Mouse (Mus musculus) spleen, embryonic (tissue): ENCODE measurements at regions not wholly inside any gene's neighbourhood (a gene's known extent, or its start where the extent isn't known, plus 50 kb on each side); places are given as distances from the start of the nearest gene placed in this dataset.

Experiments
- CTCF ChIA-PET: fragments of 350-600 bp; sonication (Branson Sonifier 250); formaldehyde crosslinking; loops from one replicate; lab custom pipeline; 2022; lab: Charles Lee

DNA sequence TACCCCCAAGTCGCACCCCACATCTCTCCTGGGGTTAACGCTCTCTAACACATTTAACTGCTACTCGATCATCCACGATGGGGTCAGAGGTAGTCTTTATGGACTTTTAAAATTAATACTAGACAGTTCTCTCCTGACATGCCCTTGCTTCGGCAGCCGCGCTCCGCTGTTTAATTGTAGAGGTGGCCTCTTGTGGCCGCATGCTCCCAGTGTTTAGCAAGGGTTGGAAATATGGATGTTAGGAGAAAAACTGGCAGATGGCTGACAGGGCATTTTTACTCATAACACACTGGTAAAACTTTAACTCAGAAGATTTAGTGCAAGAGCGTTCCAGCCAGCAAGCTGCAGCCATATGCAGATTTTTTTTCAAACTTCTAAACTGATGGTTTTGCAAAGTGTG is 242.7 kb downstream of the Tshz3 start:
- CTCF ChIA-PET: no interaction called here

DNA sequence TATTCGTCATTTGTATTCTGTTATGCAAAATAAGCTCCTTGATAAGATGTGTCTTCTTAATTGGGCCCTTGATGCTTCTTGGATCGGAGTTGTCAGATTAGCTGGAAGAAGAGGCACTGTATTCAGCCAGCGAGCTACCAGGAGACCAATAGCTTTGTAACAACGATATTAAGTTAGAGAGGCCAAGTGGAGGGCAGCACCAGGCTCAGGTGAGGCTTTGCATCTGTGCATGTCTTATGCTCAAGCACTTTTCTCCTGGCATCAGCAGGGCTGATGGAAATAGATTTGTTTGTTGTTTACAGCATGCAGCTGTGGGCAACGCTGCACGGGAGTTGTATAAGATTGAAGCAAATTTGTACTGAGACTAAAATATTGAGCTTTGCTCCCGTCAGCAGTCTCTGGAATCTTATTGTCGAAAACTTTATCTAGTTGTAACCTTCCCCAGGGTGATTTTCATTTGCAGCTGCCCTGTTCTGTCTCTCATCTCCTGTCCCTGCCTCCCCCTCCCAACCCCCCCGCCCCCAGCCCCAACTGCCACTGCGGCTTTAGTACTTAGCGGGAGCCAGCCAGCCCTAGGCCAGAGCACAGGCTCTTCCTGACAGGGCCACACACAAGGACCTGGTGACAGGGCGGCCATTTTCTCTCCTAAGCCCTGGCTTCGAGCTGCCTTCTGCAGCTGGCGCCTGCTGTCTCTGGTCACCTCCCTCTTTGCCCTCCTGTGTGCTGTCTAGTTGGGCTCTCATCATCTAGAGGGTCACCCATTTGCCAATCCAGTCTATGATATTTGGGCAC is 247.3 kb downstream of the Tshz3 start:
- CTCF ChIA-PET: no interaction called here

DNA sequence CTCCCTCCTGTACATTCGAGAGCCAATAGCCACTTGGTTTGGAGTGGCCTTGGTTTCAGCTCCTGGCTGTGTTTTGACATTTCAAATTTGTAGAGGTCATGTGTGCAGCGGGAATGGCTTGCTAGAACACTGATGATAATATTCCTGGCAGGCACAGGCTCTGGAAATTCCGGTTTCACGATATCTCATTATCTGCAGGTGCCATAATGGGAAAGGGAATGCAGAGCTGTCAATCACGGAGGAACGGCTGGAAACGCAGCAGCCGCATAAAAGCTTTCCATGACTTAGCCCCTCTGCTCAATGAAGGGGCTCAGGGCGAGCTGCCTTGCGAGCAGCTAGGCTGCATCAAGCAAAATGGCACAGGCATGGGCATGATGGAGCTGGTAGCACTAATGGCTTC is 251.6 kb downstream of the Tshz3 start:
- CTCF ChIA-PET: no interaction called here

DNA sequence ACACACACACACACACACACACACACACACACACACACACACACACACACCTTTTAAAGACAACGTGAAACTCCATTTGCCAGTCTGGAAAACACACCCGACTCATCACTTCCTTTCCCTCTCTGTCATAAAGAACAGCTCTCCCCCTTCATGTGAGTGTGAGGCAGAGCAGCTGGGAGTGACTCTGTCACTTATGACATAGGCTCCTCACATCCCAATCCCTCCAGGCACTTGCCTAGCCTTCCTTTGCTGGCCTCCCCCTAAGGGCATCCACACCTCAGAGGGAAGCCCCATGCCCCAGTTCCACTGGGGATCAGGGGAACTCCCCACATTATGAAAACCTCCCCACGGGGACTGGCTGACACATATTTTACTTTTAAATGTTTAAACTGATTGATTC is 257.5 kb downstream of the Tshz3 start:
- CTCF ChIA-PET: no interaction called here

DNA sequence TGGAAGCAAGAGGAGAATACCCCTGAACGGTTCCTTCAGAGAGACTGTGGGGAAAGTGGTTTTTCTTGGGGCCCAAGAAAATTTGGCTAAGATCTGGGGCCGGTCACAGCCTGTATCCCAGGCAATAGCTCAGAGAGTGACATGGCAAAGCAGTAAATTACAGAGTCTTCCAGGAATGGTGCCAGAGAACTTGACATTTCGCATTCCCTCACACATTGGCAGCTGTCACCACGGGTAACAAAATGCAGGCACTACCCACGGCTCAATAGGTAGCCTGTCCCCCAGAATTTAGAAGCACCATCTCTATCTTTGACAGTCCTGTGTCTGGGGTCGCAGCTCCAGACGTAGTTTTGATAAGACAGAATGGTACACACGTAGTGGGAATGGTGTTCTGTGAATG is 260.3 kb downstream of the Tshz3 start:
- CTCF ChIA-PET: no interaction called here

DNA sequence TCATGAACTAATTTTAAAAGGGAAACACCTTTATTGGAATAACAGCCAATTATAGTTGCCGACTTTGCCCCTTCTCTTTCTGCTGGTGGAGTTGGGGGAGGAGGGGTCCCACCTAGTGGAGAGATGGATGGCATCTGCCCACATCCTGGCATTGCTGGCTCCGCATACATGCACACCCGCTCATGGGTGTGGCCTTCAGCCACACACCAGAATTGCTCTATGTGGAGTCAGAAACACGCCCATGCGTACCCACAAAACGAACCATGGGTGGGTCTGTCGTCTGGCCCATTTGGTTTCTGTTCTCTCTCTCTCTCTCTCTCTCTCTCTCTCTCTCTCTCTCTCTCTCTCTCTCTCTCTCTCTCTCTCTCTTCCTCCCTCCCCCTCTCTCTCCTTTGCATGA is 273.9 kb downstream of the Tshz3 start:
- CTCF ChIA-PET: no interaction called here

DNA sequence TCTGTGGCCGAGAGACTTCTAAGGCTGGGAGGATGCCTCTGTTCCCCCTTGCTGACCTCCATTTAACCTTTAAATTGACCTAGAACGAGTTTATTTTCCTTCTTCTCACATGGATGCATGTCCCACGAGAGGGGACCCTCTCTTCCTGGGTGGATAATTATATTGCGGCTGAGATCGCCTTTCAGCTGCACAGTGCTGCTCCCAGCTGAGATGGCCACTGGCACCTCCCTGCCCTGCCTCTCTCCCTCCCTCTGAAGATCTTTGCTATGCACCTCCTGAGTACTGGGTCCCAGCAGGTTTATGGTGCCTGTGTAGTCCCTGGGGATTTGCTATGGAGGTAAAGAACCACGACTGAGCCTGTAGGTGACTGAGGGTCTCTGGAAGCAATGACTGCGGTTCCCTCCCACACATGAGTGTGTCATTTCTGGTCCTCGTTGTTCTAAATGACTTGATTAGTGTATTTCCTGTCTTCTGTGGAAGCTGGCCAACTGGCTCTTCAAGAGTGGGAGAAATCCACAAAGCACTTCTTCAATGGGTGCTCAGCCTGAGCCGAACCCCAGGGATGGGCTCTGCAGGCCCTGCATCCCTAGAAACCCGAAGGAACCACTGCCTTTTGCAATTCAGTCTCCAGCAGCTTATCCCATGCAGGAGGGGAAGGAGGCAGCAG is 275.9 kb downstream of the Tshz3 start:
- CTCF ChIA-PET: no interaction called here

DNA sequence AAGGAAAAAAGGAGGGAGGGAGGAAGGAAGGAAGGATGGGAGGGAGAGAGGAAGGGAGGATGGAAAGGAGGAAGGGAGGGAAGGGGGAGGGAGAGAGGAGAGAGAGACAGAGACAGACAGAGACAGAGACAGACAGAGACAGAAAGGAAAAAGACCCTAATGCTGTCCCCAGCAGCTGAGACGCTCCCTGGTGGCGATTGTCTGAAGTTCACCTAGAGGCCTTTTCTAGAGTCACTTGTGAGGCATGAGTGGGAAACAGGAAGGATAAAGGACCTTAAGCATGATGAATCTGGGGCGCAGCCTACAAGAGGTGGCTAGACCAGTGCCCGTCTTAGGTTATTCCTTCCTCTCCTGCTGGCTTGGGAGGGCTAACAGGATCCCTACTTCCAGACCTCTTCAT is 276.7 kb downstream of the Tshz3 start:
- CTCF ChIA-PET: no interaction called here

DNA sequence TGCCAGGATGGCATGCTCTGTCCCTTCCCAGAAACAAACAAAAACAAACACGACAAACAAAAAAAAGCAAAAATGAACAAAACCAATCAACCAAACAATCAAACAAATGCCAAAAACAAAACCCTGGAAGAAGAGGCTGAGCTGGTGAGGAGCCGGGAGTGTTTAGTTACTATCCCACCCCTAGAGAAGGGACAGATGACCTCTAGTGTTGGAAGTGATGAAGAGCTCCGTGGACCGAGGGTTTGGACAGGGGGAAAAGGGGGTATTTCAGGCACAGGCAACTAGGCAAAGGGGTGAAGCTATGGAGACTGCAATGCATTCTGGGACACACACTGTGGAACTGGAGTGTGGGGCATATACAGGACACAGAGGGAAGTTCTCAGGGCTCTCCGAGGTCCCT is 277.6 kb downstream of the Tshz3 start:
- CTCF ChIA-PET: no interaction called here

DNA sequence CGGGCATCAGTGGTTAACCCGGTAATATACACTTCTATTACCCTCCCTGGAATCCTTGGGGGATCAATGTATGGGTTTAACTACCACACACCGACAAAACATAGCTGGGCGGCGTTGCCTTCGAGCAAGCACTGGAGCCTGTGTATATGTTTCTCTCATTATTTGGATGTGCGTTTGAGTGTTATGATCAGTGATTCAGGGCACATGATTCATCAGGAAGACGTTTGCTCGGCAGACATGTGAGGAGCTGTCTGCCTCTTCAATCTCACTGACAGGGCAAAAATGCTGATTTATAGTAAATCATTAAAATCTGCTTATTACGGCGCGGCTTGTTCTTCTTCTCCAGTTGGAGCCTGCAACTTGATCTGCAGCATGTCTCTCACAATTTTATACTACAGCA is 279.9 kb downstream of the Tshz3 start:
- CTCF ChIA-PET: no interaction called here

DNA sequence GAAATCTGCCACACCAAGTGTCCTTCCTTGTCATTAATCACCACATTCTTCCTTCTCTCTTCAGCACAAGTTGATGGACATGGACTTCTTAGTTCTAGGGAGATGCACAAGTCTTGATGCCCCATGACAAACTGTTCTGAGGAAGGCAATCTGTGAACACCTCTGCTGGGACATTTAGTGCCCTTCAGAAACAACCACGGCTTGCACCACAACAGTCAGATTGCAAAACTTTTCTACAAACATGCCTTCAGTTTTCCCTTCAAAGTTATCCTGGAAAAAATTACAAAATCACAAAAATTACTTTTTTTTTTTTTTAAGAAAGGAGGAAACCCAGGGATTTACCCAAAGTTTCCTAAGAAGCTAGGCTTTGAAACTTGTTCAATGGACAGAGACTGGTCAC is 291.5 kb downstream of the Tshz3 start:
- CTCF ChIA-PET: no interaction called here

DNA sequence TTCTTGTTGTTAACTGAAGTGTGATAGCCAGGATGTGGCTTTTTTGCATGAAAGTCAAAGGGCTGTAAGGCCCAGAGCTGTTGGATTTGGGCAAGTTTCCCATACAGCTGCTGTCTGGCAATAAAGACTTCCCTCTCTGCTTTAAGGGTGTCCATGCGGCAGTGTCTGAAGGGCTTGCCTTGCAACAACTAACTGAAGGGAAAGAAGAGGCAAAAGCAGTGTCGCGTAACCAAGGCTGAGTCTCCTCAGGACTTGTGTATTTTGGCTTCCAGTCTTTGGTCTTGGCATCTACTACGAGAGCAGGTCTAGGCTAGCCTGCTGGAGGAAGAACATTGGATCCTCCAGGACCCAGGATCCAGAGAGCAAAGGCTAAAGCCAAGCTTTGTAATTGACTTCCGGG is 306.7 kb downstream of the Tshz3 start:
- CTCF ChIA-PET: no interaction called here

DNA sequence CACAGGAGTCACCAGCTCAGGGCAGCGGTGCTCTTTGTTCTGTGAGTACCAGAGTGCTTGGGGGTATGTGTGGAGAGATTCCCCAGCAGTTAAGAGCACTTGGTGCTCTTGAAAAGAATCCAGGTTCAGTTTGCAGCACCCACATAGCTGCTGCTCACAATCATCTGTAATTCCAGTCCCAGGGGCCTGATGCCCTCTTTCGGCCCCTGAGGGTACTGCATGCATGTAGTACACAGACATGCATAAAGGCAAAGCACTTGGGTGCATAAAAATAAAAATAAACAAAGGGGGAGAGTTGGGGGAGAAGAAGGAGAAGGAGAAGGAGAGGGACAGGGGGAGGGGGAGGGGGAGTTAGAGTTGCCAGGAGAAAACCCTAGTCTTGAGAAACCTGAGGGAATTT is 307.8 kb downstream of the Tshz3 start:
- CTCF ChIA-PET: no interaction called here

DNA sequence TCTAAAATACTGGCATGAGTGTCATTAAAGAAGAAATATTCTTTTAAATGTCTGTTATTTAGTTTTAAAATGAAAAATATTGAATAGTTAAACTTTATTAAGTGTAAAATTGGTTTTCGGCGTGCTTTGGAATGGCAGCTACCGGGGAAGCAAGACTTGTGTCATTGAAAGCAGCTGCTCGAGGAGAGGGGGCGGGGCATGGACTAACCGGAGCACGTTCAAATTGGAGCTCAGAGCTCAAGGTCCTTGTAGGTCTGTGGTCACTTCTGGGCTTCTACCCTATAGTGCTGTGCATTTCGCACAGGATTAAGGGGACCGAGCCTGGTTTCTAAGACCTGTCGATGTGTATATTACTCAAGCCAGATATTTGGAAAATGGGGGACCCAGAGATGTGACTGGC is 309.0 kb downstream of the Tshz3 start:
- CTCF ChIA-PET: no interaction called here

DNA sequence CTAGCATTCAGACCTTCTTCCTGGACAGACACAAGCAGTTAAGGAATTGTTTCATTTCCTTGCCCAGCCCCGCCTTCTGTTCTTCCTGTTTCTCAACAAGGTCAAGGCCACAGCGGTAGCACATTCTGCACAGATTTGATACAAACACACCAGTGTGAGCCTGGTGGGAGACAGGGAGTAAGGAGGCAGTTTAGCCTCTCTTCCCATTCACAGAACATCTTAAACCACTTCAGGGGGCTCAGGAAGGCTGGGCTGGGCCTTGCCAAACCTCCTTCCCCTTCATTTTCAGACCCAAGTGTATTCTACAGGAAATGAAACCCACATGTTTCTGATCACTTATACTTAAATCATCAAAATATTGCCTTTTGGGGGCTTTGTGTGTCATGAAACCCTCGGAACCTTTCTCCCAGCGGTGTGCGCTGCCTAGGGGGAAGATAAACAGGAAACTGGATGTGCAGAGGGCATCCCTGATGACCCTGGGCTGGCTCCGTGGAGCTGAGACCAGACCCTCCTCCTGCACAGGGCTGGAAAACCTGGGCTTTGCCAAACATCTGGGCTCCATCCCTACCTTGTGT is 313.3 kb downstream of the Tshz3 start:
- CTCF ChIA-PET: no interaction called here

DNA sequence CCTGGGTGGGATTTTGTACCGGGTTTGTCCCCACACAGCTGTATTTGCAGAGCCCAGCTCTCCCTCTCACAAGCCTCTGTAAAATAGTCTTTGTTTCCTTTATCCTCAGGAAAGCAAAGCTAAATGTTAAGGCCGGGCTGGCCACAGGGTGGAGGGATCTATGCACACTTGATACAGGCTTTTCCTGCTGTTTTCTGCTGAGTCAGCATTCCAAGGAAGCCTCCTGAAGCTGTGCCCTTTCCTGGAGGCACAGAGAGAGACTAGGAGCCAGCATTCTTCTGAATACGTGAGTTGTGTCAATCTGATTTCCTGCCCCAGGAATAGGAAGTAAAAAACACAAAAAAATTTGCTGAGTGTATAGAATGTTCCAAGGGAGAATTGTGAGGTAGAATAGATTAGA is 322.2 kb downstream of the Tshz3 start:
- CTCF ChIA-PET: no interaction called here

DNA sequence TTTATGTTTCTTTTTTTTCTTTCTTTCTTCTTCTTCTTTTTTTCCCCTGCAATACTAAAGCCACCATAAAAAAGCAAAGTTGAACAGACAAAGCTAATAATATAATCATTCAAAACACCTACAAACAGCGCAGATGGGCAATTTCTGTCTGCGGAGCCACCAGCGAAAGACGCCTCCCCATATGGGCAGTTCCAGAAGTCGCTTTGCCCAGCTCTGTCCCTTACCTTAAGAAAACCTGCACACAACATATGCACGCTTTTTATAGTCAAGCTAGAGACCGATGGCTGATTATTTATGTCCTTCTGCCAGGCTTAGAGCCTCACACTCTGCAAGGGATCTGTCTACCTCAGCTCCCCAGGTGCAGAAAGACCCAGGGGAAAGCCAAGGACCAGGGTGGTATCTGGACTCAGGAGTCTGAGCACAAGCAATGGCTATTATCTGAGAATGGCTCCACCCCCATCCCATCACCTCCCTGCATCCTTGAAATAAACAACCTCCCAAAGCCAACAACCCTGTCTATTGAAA is 326.6 kb downstream of the Tshz3 start:
- CTCF ChIA-PET: no interaction called here

DNA sequence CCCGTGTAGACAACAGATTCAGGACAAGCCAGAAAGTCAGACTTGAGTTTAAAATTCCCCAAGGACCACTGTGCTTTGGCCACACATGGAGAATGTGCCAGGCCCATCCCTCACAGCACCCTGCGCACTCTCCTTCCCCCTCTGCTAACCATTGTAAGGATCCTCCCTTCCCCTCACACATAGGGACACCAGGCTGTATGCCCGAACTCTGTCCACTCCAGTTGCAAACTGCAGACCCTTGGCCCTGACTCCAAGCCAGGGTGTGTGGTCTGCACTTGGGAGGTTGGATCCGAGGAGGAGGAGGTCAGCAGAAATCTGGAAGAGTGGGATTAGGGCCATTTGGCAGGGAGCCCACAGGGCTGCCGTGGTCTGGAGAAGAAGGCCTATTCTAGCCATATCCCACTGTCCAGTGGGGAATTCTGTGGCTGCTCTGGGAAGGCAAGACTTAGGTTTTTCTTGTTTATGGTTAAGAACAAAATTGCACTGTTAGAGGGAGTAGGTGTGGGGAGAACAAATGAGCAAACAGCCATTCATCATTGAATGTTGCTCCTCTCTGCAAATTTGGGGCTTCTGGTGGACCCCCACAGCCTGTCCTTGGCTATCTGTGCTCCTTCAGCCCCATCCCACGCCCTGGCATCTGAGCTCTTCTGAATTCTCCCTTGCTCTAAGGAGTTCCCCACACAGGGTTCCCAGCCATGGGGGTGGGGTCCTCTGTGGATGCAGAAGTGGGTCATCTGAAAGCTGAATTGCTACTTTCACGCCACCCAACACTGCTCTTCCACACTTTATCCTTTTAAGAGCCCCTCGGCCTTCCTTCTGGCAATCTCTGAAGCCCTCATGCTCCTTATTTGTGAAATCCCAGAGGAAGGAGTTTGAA is 366.9 kb downstream of the Tshz3 start:
- CTCF ChIA-PET: no interaction called here

DNA sequence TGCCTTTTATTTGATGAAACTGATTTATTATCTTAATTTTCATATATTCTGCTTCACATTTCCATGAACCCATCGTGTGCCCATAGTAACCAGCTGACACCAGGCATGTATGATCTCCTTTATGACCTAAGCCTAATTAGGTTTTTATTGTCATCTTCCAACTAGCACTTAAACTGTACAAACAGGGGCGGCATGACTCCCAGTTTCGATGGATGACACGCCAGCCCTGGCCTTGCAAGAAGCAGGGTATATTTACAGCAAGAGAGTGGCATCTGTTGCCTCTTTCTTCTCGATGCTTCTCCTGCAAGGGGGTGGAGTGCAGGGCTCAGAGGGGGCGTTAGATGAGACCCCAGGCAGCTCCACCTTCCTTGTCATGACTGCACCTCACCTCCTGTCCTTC is 379.8 kb downstream of the Tshz3 start:
- CTCF ChIA-PET: no interaction called here

DNA sequence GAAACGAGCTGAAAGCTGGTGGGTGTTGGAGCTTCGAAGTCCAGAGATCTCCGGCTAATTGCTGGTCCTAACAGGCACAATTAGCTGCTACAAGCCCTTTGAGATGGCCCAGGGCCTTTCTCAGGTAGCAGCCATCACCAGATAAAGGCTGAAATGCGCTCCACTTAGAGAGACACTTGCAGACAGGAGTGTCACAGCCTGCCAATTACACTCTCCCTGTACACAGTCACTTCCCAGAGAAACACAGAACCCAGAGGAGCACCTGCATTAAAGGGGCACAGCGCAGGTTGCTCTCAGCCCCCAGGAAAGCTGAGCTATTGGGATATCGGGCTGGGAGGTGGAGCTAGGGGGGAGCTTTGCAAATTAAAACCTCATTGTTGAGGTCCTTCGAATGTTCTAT is 380.2 kb downstream of the Tshz3 start:
- CTCF ChIA-PET: no interaction called here

DNA sequence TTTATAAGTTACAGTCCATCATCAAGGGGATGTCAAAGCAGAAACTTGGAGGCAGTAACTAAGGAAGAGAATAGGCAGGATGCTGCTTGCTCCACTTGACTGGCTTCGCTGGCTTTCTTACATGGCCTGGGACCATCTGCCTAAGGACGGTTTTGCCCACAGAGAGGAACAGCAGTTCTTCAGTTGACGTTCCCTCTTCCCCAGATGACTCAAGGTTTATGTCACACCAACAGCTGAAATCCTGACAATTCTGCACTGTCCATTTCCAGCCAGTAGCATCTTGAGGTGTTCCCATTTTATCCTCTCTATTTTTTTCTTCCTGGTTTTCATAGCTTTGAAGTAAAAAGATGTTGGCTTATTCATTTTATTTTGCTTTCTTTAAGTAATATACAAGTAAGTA is 391.8 kb downstream of the Tshz3 start:
- CTCF ChIA-PET: interaction anchor here (0.6 kb wide), 2 partner anchors 74 to 257 kb away, joined by 4 to 5 read pairs; no protein-coding TSS in a partner anchor

DNA sequence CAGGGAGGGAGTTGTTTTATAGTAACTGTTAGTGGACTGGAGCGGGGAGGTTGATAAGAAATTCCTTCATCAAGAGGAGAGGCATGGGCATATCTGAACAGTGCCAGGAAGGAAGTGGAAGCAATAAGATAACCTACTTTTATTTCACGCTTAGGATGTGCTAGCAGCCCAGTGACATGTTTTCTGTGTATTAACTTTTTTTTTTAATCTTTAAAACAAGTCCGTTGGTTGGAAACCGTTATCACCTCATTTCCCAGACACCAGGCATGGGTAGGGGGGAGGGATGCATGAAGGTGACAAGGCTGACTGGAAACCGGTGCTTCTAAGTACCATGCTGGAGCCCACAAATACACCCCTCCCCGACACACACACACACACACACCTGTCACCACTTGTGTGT is 394.7 kb downstream of the Tshz3 start:
- CTCF ChIA-PET: no interaction called here
